Mouse (Mus musculus) intestine, embryonic 16.5 days (tissue): ENCODE measurements around the gene Epo. TPM values are rescaled to one million over a fixed set of nuclear protein-coding genes. Genes with fewer than 3 reads are reported as not detected.

Experiments
- ATAC-seq: fragments of 200-750 bp; cut with Nextera tagmentation; 2 replicates; pipeline ENCODE4 v1.8.0; 2017; ENCODE audit warnings: moderate TSS enrichment, moderate library complexity
- H3K27ac ChIP-seq: fragments of 300-500 bp; sonication (generic); 2 replicates; pipeline ENCODE4 v1.5.1; 2014; ENCODE audit warnings: mild to moderate bottlenecking, low read length
- H3K27me3 ChIP-seq: fragments of 300-500 bp; sonication (generic); replicated peaks from 2 replicates; pipeline ENCODE4 v1.6.1; 2014; ENCODE audit warnings: low read length, control low read depth, mixed read lengths; ENCODE audit not compliant: control insufficient read depth, insufficient read depth
- H3K36me3 ChIP-seq: fragments of 300-500 bp; sonication (generic); 2 replicates; pipeline ENCODE4 v1.6.1; 2014; ENCODE audit warnings: low read length, control low read depth; ENCODE audit not compliant: control insufficient read depth, insufficient read depth
- H3K4me1 ChIP-seq: fragments of 300-500 bp; sonication (generic); 2 replicates; pipeline ENCODE4 v1.6.1; 2014; ENCODE audit warnings: low read length, control low read depth, mixed read lengths; ENCODE audit not compliant: control insufficient read depth, insufficient read depth
- H3K4me2 ChIP-seq: fragments of 300-500 bp; sonication (generic); 2 replicates; pipeline ENCODE4 v1.6.1; 2014; ENCODE audit warnings: low read depth, low read length, control low read depth
- H3K4me3 ChIP-seq: fragments of 300-500 bp; sonication (generic); 2 replicates; pipeline ENCODE4 v1.5.1; 2014; ENCODE audit warnings: mild to moderate bottlenecking, low read length
- H3K9ac ChIP-seq: fragments of 300-500 bp; sonication (generic); 2 replicates; pipeline ENCODE4 v1.6.1; 2014; ENCODE audit warnings: low read depth, low read length
- H3K9me3 ChIP-seq: fragments of 300-500 bp; sonication (generic); 2 replicates; pipeline ENCODE4 v1.6.1; 2016; ENCODE audit warnings: low read length, control low read depth; ENCODE audit not compliant: control insufficient read depth
- WGBS: fragments of 180-500 bp; shearing (Covaris S2); extraction: QIAGEN DNeasy Blood & Tissue Kit; methylation state at CpG from one replicate; pipeline ENCODE4 v1.1.7; 2014; 5-methylcytosine and 5-hydroxymethylcytosine counted together
- polyA plus RNA-seq: library from polyadenylated mRNA; unstranded; fragments of >200 nt; fragmentation: Nextera tagmentation; extraction: Ambion mirVana; gene quantifications from 2 replicates; pipeline ENCODE4 v1.2.1, GENCODE M21; 2015

Epo gene
- polyA plus RNA-seq, 1 experiment from 2014 or later = 0.20 TPM

DNA sequence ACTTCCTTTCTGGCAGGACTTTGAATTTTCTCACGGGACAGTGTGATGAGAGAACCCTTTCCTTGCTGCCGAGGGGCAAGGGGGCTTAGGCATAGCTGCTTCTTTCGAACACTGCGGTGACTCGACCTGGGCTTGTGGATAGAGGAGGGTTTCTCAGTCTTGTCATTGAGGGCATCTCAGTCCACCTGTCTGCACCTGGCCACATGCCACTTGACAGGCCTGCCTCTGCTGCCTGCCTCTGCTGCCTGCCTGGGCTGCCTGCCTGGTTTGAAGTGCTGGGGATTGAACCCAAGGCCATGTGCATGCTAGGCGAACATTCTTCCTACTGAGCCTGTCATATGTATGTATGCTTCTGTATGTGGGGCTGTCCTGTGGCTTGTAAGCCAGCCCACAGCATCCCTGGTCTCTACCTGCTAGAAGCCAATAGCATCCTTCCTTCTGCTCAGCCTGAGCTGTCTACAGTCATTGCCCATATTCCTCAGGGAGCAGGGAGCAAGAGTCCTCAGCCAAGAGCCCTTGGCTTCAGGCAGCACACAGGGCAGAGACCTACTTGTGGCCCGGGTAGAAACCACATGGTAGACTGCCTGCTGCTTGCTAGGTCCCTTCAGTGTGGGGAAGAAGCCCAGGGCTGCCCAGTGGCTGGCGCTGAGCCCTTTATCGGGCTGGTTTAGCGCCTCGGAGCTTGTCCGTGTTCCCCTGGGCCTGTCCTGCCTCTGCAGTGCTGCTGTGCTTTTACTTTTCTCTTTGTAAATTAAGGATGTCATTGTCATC lies 18.9 kb downstream of the Epo start:
- no peak for ATAC-seq
- Histone ChIP-seq H3K36me3 (peaks cover 9% of the 10 kb centered on the region), H3K9ac (no peak overlapping the region), H3K9me3 (no peaks in the 10 kb centered on the region), H3K27ac (no peak overlapping the region), H3K4me1 (peaks cover 27% of the 10 kb centered on the region), H3K27me3 (no peaks in the 10 kb centered on the region), H3K4me3 (no peak overlapping the region), H3K4me2 (no peak overlapping the region)
- WGBS = 84% methylated on average over 12 of the region's 12 CpGs

DNA sequence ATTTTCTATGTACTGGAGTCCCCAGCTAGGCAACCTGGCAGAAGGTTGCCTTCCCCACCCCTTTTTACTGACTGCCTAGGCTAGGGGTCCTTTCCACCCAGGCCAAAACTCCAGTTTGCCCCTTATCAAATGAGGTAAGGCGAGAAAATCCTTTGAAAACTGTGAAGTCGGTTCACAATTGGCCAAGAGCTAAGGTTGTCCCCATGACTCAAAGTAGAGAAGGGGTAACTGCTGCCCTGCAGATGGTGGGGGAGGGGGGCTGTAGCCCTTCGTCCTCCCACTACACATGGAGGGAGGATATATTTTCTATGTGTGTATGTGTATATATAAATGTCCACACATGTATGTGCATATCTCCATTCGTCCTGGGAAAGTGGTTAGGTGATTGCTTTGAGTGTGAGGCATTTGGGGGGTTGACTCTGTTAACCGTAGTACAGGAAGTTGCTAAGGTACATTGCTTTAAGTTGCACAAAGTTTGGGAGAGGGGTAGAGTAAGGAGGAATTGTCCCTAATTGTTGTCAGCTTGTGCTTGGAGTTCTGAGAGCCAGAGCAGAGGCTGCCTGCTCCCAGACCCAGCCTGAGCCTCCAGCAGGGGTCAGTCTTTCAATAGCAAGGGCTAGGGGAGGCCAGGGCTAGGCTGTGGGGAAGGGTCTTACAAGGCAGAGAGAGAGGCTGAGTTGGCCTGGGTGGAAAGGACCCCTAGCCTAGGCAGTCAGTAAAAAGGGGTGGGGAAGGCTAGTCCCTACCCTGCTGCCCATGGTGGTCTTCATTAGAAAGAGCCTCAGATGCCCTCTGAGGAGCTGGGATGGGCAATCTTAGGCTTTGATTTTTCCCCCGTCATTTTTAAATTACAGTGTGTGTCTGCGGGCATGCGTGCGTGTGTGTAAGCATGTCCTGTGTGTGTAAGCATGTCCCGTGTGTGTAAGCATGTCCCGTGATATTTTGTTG lies 19.9 kb downstream of the Epo start:
- no peaks in the 10 kb centered on the region for H3K36me3 ChIP-seq
- H3K27me3 ChIP-seq = no peaks in the 10 kb centered on the region
- ATAC-seq = no peak
- H3K9me3 ChIP-seq = no peaks in the 10 kb centered on the region
- H3K4me3 ChIP-seq = no peak overlapping the region
- peaks cover 27% of the 10 kb centered on the region for H3K4me1 ChIP-seq
- H3K9ac ChIP-seq = peak overlapping the region; percentile 29; the same call in 1 of the 2 replicates
- H3K27ac ChIP-seq = no peak overlapping the region
- WGBS = 77% methylated on average over 11 of the region's 11 CpGs
- no peak overlapping the region for H3K4me2 ChIP-seq

DNA sequence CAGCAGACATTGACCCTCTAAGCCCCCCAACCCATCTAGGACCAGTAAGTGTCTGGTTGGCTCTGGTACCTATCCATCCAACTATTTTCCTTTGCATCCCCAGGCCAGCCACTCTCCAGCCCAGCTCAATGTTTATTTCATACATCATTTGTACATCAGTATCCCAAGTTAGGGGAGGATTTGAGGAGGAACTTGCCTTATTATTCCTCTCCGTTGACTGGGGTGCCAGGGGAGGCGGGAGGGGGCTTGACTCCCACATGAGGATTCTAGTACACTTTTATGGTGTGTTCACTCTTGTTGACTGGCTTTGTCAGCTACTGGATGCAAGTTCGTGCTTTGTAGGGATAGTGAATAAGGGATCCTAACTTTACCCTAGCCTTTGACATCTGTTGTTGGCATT lies 21.3 kb downstream of the Epo start:
- ATAC-seq = no peak
- H3K27me3 ChIP-seq = no peaks in the 10 kb centered on the region
- peak overlapping the region; percentile 95 for H3K4me3 ChIP-seq
- H3K4me2 ChIP-seq = peak overlapping the region; percentile 87
- H3K4me1 ChIP-seq = peaks cover 27% of the 10 kb centered on the region
- H3K9ac ChIP-seq = peak overlapping the region; percentile 99; the same call in 1 of the 2 replicates
- H3K27ac ChIP-seq = no peak overlapping the region
- H3K36me3 ChIP-seq = no peaks in the 10 kb centered on the region
- H3K9me3 ChIP-seq = no peaks in the 10 kb centered on the region
- 48% methylated on average over 3 of the region's 3 CpGs for WGBS

DNA sequence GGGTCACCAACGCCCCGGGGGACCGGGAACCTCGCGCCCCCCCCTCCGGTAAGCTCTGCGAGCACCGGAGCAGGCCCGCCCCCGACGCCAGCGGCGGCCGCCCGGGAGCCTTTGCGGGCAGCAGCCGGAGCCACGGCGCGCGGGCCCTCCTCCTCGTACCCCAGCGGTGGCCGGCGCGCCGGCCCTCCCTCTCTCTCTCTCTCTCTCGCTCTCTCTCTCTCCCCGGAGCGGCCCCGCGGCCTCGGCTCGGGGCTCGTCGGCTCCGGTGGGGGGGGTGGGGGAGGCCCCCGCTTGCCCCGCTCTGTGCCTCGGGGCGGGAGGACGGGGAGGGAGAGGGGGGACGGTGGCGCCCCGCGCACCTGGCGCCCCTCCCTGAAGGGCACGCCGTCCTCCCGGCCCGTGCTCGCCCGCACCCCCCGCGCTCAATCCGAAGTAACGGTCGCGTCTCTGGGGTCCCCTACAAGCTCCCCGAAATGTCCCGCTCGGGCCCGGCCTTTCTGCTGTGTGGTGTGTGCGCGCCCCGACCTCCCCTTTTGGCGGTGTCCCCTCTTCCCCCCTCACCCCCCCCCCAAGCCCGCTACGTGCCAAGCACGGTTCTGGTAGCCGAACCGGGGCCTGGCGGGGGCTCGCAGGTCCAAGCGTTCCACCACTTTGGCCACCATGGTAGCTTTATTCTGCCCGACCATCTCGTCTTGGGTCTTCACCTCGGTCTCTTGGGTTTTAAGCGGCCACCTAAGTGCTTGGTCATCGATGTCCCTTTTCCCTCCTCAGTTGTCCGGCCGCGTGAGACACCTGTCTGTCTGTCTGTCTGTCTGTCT lies 22.3 kb downstream of the Epo start:
- no peaks in the 10 kb centered on the region for H3K9me3 ChIP-seq
- under 1% methylated on average over 62 of the region's 83 CpGs for WGBS
- H3K36me3 ChIP-seq = no peaks in the 10 kb centered on the region
- H3K4me1 ChIP-seq = peaks cover 27% of the 10 kb centered on the region
- H3K27ac ChIP-seq = peak overlapping the region; percentile 78
- peak overlapping the region; percentile 99 for H3K9ac ChIP-seq
- peak overlapping the region; percentile 87 for H3K4me2 ChIP-seq
- peak; percentile 52 for ATAC-seq
- H3K4me3 ChIP-seq = peak overlapping the region; percentile 95
- H3K27me3 ChIP-seq = no peaks in the 10 kb centered on the region

DNA sequence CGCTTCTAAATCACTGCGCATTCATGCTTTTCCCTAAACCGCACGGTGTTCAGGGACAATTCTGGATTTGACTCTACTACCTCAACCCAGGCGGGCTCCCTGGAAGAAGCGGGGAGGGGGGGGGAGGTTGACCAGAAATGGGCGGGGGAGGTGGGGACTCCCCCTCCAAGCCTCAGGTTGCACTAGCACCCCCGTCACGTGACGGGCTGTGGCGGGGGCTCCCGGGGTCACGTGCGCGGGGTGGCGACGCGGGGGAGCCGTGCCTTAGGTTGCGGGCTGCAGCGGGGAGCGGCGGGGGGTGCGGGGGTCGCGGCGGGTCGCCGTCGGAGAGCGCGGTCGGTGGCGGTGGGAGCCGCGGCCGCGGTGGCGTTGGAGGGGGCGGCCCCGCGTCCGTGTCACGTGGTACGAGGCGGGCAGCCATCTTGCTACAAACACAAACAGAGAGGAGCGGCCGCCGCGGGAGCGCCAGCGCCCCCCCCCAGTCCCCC lies 23.0 kb downstream of the Epo start:
- Histone ChIP-seq H3K36me3 (no peaks in the 10 kb centered on the region), H3K4me1 (peaks cover 27% of the 10 kb centered on the region), H3K4me2 (peak overlapping the region; percentile 60), H3K9me3 (no peaks in the 10 kb centered on the region), H3K27ac (peak overlapping the region; percentile 78), H3K27me3 (no peaks in the 10 kb centered on the region), H3K4me3 (peak overlapping the region; percentile 95), H3K9ac (peak overlapping the region; percentile 99)
- peak; percentile 80 for ATAC-seq
- WGBS = 2% methylated on average over 27 of the region's 52 CpGs

DNA sequence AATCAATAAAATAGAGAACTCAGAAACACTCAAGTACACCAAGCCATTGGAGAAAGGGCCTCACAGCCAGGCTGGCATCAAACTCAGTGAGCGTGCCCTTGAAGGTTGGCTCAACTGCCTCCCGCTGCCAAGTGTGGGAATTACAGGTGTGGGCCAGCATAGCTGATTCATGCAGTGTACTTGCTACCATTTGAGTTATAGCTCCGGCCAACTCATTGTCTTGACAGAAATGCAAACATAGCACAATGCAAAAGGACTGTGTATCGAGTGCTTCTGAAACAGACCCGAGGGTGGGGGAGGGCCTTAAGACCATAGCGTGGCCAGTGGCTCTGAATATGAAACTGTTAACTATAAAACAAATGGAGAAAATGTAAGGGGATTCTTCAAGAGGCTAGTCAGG lies 29.0 kb downstream of the Epo start:
- Histone ChIP-seq H3K4me2 (no peak overlapping the region), H3K4me3 (no peak overlapping the region), H3K27ac (no peak overlapping the region), H3K4me1 (peaks cover 14% of the 10 kb centered on the region), H3K27me3 (no peaks in the 10 kb centered on the region), H3K9me3 (no peaks in the 10 kb centered on the region), H3K9ac (no peak overlapping the region), H3K36me3 (no peaks in the 10 kb centered on the region)
- ATAC-seq = no peak
- WGBS = 82% methylated on average over 6 of the region's 6 CpGs

DNA sequence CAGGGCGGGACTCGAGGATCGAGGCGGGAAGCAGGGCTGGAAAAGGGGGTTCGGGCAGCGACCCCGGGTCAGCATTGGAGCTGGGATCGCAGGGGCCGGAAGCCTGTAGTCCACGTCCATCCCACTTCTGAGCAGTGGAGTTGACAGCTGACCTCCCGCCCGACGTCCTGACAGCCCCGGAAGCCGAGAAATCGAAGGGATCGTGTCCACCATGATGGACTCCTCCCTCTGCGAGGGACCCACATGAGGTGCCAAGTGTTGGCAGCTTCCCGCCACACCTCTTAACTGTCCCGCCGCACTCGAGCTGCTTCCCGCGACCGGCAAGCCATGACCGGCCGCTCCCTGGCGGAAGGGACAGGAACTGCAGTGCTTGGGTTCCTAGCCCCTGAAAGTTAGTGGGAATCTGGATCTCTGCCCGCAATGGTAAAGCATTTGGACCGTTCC lies 30.4 kb downstream of the Epo start:
- peak overlapping the region; percentile 64 for H3K4me3 ChIP-seq
- H3K4me1 ChIP-seq = peaks cover 14% of the 10 kb centered on the region
- WGBS = under 1% methylated on average over 29 of the region's 30 CpGs
- no peaks in the 10 kb centered on the region for H3K27me3 ChIP-seq
- peak overlapping the region; percentile 82 for H3K27ac ChIP-seq
- H3K36me3 ChIP-seq = no peaks in the 10 kb centered on the region
- no peaks in the 10 kb centered on the region for H3K9me3 ChIP-seq
- peak overlapping the region; percentile 57 for H3K4me2 ChIP-seq
- peak; percentile 90 for ATAC-seq
- H3K9ac ChIP-seq = peak overlapping the region; percentile 86

DNA sequence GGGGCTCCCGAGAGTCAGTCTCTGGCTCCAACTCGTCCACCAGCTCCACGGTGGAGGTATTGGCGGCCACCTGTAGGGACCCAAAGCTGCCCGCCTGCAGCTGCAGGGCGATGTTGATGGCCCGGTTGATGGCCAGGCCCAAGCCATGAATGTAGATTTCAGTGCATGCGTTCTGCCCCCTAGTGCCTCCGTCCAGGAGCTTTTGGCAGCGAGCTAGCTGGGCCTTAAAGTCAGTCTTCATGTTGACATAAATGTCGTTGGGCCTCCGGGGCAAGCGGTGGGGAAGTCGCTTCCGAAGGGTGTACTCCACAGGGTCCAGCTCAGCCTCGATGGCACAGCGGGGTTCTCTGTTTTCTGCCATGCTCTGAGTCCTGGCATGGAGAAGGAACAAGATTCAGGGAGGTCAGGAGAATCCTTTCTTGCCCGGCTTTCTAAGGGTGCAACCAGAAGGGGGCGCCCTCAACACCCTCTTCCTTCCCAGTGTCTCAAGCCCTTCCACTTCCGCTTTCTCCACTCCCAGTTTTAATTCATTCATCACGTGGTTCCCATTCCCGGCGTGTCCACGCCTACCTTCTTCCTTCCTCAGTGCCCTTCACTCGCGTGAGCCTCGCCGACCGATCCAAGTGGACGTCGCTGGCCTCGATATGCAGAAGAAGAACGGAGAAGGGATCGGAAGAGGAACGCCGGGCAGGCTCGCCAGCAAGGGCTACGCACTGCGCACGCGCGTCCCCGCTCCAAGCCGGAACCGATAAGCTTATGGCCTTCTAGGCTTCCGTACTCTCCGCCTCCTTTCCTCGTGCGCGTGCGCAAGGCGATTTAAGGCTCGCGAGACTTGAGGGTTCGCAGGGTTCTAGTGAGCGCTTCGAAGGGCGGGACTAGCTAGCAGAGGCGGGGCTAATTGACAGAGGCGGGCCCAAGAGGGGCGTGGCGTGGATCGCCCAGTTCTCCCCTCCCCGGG lies 31.1 kb downstream of the Epo start, which contains the start of gene Pop7:
TSS of gene Pop7 (minus strand) at position 810 of the 958 bp plus-strand sequence.
- H3K4me2 ChIP-seq = peak within 1 kb of the TSS; percentile 91
- H3K9ac ChIP-seq = peak within 1 kb of the TSS; percentile 86
- H3K4me3 ChIP-seq = peak within 1 kb of the TSS; percentile 64

More for the DNA sequence above, 31.1 kb downstream of the Epo start, which contains the start of gene Pop7:
- no peaks in the 10 kb centered on the region for H3K27me3 ChIP-seq
- WGBS = 1% methylated on average over 64 of the region's 64 CpGs
- H3K9me3 ChIP-seq = no peaks in the 10 kb centered on the region
- peak within 1 kb of the TSS; percentile 96 for H3K27ac ChIP-seq
- ATAC-seq = peak; percentile 96
- peaks cover 14% of the 10 kb centered on the region for H3K4me1 ChIP-seq
- no peaks in the 10 kb centered on the region for H3K36me3 ChIP-seq
